Mouse (Mus musculus): ENCODE measurements at regions not wholly inside any gene's neighbourhood (a gene's known extent, or its start where the extent isn't known, plus 50 kb on each side); places are given as distances from the start of the nearest gene placed in this dataset.

DNA sequence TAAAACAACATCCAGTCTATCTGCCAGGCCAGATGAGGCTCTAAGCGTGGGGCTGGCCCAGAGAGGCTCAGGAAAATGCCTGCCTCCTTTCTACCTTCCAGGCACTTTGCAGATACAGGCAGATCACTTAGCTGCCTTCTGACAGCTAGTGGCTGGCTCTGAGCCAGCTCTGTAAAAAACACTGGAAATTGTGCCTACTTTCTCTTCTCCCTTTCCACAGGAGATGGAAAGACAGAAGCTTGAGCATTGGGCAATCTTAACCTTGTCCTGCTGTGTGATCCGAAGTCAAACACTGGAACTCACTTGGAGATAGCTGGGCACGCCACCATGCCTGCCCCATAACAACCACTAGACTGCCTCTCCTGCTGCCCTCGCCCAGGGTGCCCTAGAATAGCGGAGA, 93.0 kb upstream of the Zmiz1 start:
- DNase-seq (ENCODE audit: low spot score in 2 of 2), result no peak

DNA sequence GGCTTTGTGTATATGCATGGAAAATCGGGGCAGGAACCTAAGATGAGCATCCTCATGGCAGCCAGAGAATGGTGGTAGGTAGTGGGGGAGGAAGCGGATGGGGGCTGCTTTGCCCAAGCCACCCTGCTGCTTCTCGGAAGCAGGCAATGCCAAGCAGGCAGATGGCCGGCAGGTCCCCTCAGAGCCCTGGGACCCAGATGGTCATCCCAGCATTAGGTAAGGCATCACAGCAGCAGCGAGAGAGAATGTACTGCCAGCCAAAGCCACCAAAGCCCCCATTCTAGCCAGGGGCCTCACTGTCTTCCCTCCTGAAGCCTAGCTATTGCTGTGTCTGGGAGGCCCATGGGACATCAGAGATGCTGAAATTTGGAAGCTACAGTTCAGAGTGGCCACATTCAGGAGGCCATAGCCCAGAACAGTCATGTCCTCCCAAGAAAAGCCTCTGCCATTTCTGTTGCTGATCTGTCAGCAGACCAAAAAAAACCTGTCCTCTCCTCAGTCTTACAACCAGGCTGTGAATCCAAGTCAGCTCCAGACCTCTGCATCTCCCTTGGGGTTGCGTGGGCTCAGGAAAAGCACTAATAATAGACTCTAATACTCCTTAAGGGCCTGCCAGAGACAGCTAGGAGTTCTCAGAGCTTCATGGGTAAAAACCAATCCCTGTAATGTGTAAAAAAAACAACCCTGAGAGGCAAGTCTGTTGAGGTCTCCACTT, 88.5 kb upstream of the Zmiz1 start:
- DNase-seq (ENCODE audit: low spot score in 2 of 2), result no peak

DNA sequence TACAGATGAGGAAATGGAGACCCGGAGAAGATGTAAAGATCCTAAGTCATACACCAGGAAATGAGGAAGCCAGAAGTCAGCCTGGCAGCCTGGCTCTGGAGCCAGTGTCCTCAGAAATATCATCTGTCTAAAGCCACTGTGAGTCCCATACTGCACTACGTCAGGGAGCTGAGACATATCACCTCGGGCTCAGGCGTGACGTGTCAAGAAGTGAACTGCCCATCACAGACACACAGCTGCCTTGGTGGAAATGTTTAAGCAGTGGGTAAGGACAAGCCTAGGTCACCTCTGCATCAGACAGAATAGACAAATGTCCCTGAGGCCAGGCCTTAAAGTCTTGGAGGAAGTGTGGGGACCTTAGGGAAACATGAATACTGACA, 88.0 kb upstream of the Zmiz1 start:
- no peak for DNase-seq (ENCODE audit: low spot score in 2 of 2)

DNA sequence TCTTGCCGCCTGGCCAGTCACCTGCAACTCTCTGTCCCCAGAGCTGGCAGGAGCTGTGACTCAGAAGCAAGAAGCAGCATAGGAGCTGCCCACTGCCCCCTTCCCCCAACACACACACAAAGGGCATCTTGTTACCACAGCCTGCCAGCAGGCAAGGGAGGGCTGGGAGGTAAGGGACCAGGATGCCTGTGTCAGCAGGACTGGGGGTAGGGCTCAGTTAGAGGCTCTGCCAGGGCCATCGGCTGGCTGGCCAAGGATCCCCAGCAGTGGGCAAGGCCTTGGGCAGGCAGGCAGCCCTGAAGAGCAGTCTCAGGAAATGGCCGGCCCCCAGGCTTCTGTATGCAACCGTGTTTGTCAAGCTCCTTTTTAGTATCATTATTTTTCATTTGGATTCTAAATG, 87.3 kb upstream of the Zmiz1 start:
- no peak for DNase-seq (ENCODE audit: low spot score in 2 of 2)

DNA sequence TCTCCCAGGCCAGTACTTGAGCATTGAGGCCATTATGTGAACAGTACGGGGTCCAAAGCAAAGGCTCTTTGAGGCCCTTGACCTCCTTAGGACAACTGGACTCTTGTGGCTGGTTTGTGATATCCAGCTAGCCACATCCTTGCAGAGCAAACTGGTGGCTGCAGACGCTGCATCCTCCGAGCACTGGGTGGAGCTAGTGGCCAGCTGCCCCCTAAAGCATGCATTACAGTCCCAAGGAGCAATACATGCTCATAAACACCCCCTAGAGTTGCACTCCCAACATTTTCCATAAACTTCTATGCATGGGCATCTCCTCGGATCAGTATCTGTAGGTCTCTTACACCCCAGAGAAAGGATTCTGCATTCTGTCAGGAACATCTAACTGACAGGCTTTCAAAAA, 86.4 kb upstream of the Zmiz1 start:
- DNase-seq (ENCODE audit: low spot score in 2 of 2), result no peak

DNA sequence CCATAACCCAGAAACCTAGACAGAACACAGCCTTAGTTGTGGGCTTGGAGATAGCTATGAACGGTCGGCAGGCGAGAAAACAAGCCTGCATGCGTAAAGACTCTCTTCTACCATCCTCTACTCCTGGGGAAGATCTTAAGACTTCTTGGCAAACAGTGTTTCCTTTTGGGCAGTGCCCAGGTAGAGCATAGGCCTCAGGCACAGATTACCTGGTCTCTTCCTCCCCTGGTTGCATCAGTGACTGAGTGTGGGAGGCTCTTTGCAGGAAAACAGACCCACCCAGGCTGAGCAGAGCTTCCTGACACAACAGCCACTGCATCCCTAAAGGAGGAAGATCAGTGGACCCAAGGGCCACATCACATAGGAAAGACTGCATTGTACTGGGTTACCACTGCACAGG, 85.8 kb upstream of the Zmiz1 start:
- no peak for DNase-seq (ENCODE audit: low spot score in 2 of 2)

DNA sequence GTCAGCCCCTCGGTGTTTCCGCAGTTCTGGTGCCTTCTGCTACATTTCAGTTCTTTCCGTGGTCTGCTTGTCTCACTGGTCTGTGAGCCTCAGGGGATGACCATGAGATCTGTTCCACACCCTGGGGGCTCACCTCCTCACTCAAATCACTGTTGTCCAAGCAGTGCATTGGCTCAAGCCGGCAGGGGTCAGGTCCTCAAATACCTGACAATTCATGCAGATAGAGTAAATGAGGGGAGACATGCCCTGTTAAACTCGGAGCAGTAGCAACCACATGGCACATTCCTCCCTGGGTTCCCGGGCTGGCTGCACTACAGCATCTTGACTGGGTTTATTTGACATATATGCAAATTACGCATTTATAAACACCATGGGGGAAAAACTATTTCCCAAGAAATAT, 84.0 kb upstream of the Zmiz1 start:
- DNase-seq (ENCODE audit: low spot score in 2 of 2), result no peak

DNA sequence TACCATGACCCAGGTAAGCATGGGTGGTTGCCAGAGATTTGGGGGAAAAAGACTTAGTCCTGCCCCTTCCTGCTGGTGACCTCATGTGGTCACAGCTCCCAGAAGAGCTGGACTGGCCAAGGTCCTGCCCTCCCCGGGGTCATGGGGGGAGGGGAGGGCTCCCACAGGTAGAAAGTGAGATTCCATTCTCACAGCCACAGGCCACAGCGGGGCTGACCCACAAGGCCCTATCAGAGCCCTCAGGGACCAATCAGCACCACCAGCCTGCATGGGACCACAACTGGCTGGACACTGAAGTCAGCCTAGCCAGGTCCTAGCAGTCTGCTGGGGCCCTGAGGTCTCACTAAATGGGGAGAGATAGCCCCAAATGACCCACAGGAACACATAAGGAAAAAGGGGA, 81.9 kb upstream of the Zmiz1 start:
- DNase-seq (ENCODE audit: low spot score in 2 of 2), result no peak

DNA sequence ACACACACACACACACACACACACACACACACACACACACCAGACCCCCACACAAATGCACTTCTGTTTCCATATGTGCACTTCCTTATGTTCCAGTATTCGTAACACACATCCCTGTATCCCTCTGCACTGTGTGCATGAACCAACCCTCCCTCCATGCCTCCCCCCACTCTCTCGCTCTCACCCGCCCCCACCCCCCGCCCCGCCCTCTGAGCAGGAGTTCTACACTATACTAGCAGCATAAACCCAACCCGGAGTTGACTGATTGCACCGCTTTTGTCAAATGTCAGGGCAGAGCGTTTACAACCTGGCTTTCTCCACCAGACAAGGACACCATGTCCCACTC, 81.5 kb upstream of the Zmiz1 start:
- no peak for DNase-seq (ENCODE audit: low spot score in 2 of 2)

DNA sequence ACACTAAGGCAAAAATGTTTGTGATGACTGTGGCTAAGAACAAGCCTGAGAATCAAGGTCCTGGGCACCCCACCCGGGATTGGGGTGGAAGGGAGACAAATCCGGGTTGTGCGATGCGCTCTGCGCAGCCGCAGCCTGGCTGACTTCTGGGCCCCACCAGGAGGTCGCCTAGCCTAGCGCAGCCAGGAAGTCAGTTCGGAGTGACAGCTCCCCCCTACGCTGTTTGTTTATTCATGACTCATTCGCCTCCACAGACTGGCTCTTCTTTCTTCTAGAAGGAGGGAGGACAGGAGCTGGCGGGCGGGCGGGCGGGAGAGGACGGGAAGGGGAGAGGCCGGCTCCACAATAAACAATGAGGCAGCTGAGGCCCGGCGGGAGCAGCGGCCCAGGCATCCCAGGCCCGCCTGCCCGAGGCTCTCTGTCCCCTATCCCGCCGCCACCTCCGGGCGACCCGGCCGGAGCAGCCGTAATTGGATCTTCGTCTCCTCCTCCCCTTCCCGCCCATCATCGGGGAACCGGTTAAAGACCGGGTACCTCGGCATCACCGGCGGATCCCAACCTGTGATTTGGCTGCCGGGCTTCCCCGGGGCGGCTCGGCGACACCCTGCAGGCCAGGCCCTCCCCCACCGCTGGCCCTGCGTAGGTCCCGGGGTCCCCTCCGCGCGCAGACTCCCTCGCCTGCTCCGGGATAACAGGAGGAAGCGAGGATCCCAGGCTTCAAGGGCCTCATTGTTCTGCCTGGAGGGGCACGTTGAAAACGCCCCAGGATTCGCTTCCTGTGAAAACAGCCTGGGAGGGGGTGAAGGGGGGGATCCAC, 80.9 kb upstream of the Zmiz1 start:
- DNase-seq (ENCODE audit: low spot score in 2 of 2), result peak; percentile 55 to 78

DNA sequence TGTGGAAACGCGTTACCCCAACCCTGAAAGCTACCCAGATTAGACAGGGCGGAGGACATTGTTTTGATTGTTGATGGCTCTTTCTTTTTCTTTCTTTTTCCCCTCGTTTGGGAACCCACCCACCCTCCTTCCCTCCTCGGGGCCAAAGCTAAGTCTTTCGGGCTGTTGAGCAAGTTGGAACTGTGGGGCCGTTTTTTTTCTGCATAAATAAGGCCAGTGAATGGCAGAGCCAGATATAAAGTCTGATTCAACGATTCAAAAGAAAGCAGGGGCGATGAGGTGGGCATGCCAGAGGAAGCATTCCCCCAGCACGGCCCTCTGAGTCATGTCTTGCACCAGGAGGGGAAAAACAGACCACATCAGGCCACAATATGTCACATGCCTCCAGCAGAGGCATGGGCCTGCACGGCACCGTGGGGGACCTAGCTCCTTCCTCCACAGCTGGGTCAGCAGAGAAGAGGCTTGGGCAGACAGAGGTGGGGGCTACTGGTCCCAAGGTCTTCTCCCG, 80.2 kb upstream of the Zmiz1 start:
- peak; percentile 20 to 39 for DNase-seq (ENCODE audit: low spot score in 2 of 2)

DNA sequence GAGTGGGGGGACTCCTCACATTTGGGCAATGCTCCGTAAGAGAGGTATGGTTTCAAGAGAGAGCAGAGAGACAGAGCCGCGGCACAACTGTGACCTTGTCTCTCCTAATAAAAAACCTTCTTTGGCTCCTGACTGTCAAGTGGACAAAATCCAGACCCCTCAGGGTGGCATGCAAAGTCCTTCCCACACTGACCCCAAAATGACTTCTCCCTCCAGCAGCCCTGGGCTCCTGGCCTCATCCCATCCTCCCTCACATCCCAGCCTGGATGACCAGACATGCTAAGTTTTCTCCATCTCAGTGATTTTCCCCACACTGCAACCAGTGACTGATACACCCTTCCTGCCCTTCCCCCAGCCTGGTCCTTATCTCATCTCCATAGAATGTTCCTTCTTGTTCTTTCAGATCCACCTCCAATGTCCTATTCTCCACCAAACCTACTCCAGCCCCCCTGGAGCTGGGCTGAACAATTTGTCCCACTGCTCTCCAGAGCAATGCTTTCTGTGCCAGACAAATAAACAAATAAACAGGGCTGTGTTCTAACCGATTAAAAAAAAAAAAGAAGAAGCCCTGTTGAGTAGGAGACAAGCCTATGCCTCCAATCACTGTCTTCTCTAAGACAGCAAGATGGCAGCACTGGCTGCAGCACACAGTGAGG, 75.7 kb upstream of the Zmiz1 start:
- no peak for DNase-seq (ENCODE audit: low spot score in 2 of 2)

DNA sequence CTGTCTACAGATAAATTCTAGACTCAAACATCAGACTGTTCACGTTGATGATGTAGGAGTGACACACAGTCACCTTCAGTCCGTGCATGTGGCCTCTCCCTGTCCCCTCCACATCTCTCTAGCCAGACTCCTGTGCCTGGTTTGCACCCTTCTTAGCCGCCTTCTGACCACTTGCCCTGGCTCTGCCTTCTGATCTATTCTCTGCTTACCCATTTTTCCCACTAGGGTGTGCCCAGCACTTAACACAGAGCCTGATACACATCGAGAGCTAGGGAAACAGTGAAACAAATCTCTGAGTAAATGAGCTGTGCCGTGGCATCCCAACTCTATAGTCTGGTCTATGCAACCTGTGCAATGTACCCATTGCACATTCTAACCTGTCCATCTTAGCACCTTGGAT, 73.3 kb upstream of the Zmiz1 start:
- no peak for DNase-seq (ENCODE audit: low spot score in 2 of 2)

DNA sequence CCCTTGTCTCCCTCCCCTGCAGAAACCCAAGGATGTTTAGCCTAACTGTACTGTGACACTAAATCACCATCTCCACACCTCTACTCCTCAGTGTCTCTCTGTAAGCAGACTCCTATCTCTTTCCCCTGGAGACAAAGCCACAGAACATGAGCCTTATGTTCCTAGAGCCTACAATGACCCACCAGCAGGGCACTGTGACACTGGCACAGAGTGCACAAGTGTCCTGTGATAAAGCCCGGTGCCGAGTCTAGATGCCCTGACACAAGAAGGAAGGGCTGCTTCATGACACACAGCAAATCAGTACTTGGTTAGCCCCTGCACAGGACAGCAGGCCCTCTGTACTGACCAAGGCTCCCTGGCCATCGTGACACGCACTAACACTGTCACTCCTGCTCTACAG, 71.2 kb upstream of the Zmiz1 start:
- no peak for DNase-seq (ENCODE audit: low spot score in 2 of 2)

DNA sequence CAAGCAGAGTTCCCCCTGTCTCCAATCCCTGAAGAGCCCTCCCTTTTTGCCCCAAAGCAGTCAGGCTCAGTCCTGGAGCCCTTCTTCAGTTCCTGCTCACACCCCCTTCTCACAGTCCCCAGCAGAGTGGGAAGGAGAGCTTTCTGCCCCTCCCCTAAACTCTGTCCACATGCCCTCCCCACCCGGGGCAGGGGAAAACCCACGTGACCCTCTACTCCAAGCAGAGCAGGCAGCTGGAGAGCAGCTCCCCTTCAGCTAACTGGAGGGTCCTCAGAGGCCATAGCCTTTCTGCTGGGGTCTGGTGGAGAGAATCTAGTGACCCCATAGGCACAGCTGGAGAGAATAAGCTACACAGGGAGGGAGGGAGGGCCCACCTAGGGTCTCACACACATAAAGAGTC, 69.7 kb upstream of the Zmiz1 start:
- no peak for DNase-seq (ENCODE audit: low spot score in 2 of 2)

DNA sequence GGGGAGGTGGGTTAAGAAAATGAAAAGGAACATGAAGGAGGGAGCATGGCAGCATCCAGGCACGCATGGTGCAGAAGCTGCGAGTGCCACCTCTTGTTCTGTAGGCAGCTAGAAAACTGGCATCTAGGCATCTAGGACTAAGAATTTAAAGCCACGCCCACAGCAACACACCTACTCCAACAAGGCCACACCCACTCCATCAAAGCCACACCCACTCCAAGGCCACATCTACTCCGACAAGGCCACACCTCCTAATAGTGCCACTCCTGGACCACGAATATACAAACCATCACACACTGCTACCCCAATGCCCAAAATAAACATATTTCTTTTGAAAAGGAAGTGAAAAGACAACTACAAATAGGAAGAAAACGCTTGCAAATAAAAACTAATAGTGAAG, 66.6 kb upstream of the Zmiz1 start:
- peak in 1 of 2 experiments; percentile 66 for DNase-seq (ENCODE audit: low spot score in 2 of 2)

DNA sequence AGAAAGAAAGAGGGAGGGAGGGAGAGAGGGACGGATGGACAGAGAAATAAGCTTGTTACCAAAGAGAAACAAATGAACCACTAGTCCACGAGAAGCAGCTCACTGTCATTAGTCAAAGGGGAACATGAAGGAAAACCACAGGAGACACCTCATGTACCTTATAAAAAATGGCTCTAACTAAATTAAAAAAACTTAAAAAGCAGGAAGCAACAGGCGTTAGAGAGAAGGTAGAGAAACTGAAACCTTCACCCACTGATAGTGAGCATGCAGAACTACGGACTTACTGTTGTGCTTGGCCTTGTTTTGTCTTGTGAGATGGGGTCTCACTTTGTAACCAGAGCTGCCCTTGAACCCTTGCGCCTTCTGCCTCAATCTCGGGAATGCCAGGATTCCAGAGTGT, 66.0 kb upstream of the Zmiz1 start:
- DNase-seq (ENCODE audit: low spot score in 2 of 2), result no peak

DNA sequence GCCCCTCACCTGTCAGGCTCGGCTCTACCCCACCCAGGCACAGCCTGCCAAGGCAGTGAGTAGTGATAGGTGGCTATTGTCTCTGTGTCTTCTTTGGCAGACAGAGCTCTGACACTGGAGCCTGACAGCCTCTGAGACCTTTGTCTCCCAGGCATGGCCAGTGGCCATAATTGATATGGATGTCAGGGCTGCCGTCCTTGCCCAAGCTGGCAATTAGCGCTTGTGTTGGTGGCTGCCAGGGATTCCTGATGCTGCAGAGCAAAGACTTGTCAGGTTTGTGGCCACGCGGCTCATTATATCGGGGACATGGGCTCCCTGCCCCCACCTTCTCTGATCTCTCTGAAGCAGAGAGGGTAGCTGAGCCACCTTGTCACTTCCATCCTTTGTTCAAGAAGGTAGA, 64.1 kb upstream of the Zmiz1 start:
- no peak for DNase-seq (ENCODE audit: low spot score in 2 of 2)

DNA sequence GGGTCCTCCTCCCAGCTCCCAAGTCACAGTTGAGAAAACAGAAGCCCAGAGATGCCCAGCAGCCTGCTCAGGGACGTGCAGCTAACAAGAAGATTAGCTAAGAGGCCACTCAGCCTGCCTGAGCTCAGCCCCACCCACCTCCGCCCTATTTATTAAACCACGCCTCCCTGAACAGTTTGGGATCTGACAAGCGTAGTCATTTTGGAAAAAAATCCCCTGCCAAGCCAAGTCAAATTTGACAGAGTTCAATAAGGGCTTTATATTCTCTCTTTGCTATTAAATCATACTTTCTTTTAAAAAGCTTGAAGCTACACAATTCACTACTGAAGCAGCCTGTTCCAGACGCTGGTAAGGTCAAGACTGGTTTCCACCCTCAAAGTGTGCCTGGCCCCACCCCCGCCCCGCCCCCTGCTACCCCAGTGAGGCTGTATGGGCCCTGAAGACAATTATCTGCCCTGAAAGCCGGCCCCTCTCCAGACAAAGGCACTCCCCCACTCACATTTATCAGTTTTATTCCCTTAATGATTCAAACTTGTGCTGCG, 61.9 kb upstream of the Zmiz1 start:
- DNase-seq (ENCODE audit: low spot score in 2 of 2), result peak; percentile 34 to 62

DNA sequence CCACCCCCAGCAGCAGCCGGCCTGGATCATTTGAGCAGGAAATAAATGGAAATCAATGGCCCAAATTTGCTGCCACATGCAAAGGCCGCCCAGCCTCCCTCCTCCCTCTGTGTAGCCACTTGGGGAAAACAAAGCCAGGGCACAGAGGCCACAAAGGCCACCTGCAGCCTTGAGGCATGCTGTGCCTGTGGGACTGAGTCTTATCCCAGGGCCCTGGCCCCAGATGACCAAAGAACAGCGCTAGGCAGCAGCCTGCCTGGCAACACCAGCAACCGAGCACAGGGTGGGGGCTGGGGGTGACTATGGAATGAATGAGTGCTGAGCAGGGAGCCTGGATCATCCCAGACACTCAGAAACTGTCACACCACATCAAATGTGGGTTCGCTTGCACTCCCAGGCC, 61.2 kb upstream of the Zmiz1 start:
- DNase-seq (ENCODE audit: low spot score in 2 of 2), result no peak

DNA sequence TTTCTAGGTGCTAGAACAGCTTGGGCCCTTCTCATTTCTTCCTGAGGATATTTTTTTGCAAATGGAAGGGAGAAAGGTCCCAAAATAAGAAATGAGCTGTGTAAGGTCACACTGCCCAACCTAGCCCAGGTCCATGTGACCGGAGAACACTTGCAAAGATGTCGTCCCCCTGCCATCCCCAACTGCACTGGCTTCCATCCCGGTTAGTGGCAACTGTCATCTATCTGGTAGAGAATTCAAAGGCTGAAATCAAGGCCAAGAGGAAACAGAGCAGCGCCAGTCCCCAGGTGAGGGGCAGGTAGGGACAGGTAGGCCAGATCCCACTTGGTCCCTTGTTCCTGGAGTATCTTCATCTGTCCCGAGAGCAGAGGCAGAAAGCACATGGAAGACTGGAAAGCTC, 60.2 kb upstream of the Zmiz1 start:
- no peak for DNase-seq (ENCODE audit: low spot score in 2 of 2)

DNA sequence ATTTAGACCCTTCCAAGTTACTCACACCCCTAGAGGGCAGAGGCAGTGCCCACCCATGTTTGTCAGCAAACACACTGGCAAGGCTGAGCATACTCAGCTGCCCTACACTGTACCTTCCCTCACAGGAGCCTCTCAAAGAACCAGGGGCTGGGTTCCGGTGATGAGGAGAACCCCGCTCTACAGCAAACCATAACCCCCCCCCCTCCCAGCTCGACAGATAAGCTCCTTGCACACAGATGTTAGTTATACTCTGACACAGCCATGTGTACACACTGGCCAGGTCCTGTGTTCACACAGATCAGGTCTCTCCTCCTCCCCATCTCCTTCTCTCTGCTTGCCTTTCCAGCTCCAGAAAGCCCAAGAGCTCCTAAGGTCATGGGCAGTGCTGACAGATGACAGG, 59.7 kb upstream of the Zmiz1 start:
- DNase-seq (ENCODE audit: low spot score in 2 of 2), result no peak

All from spleen, postnatal 10 days (tissue).